Mouse (Mus musculus): ENCODE results near the gene Mvp. TPM values are rescaled to one million over a fixed set of nuclear protein-coding genes. Genes with fewer than 3 reads are reported as not detected.

Mvp gene
- polyA plus RNA-seq, 1 experiment from 2014 or later = 11.4 TPM

DNA sequence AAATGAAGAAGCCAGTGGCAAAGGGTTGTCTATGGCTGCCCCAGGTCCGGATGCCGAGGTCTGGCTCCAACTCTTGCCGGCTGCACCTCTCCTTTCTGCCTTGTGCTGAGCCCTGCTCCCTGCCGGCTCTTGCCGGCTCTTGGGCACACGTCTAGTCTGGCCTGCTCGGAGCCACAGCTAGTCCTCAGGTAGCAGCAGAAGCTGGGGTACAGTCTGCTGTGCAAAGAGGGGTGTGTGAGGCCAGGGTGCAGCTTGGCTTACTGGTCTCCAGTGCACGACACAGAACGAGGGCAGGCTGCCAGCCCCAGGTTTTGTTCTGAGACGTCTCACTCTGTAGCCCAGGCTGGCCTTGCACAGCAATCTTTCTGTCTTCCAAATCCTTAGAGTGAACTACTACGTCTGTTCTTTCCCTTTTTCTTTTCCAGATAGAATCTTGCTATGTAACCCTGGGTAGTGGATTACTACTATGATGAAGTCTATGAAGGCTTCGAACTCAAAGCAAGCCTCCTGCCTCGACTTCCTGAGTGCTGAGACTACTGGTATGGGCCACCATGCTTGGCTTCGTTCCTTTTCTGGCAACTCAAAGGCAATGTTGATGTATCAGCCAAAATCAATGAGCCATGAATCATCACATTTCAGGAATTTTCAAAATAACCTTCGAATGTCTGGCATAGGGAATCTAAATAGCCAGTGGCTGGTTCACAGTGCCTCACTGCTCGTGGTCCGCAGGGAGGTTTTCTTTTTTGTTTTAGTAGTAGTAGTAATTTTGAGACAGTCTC is 4.9 kb downstream of the Mvp start:
- Histone ChIP-seq H3K27ac (ENCODE audit: low read length) (peak overlapping the region; percentile 91), H3K4me3 (ENCODE audit: low read depth, low read length) (no peak overlapping the region), H3K36me3 (ENCODE audit: control insufficient read depth, insufficient read depth, low read length) (peaks cover 4% of the 10 kb centered on the region; the same call in 1 of the 2 replicates), H3K9ac (replicated peaks; ENCODE audit: low read depth, low read length) (no peak overlapping the region), H3K4me2 (replicated peaks; ENCODE audit: low read depth, low read length) (no peak overlapping the region), H3K4me1 (ENCODE audit: control insufficient read depth, insufficient read depth, low read length) (peaks cover 21% of the 10 kb centered on the region), H3K27me3 (ENCODE audit: control insufficient read depth, insufficient read depth, low read length) (no peaks in the 10 kb centered on the region), H3K9me3 (ENCODE audit: control insufficient read depth, low read depth, low read length) (no peaks in the 10 kb centered on the region)
- WGBS = 82% methylated on average over 17 of the region's 17 CpGs
- ATAC-seq (ENCODE audit: insufficient number of reproducible peaks, insufficient read depth, low FRiP score, low read depth) = no peak

DNA sequence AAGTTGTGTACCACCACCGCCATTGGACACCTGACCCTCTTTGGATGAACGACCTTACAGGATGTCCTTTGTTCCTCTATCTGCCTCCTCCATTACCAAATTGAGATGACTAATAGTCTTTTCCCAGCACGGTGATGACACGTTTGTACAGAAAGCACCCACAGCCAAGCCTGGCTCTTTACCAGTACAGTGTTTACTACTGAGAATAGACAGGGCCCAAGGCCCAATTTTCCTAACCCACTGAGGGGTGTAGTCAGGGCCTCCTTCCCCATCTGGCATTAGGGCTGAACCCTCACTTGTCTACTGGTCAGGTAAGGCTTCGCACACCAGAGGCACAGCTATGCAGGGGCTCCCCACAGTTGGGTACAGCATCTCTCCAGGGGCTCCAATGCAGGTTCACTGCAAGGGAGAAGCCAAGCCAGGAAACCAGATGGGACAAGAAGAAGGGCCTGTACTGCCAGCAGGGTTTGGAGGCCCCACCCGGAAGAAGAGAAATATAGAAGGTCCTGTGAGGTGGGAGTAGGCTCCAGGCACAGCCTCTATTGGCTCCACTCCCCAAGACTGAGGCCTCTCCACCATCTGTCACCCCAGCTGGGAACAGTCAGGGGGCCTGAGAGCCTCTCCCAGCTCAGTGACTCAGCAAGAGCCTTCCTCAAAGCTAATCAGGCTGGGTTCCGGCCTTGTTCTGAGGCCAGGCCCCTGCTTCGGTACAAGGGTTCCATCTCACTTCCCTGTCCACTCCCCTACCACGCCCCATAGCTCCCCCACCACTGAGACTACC is 6.0 kb downstream of the Mvp start:
- Histone ChIP-seq H3K27ac (ENCODE audit: low read length) (peak overlapping the region; percentile 91), H3K9ac (replicated peaks; ENCODE audit: low read depth, low read length) (no peak overlapping the region), H3K4me3 (ENCODE audit: low read depth, low read length) (no peak overlapping the region), H3K9me3 (ENCODE audit: control insufficient read depth, low read depth, low read length) (no peaks in the 10 kb centered on the region), H3K36me3 (ENCODE audit: control insufficient read depth, insufficient read depth, low read length) (peaks cover 4% of the 10 kb centered on the region; the same call in 1 of the 2 replicates), H3K4me2 (replicated peaks; ENCODE audit: low read depth, low read length) (no peak overlapping the region), H3K27me3 (ENCODE audit: control insufficient read depth, insufficient read depth, low read length) (no peaks in the 10 kb centered on the region), H3K4me1 (ENCODE audit: control insufficient read depth, insufficient read depth, low read length) (peaks cover 15% of the 10 kb centered on the region)
- ATAC-seq (ENCODE audit: insufficient number of reproducible peaks, insufficient read depth, low FRiP score, low read depth) = peak; percentile 94
- 41% methylated on average over 9 of the region's 9 CpGs for WGBS

DNA sequence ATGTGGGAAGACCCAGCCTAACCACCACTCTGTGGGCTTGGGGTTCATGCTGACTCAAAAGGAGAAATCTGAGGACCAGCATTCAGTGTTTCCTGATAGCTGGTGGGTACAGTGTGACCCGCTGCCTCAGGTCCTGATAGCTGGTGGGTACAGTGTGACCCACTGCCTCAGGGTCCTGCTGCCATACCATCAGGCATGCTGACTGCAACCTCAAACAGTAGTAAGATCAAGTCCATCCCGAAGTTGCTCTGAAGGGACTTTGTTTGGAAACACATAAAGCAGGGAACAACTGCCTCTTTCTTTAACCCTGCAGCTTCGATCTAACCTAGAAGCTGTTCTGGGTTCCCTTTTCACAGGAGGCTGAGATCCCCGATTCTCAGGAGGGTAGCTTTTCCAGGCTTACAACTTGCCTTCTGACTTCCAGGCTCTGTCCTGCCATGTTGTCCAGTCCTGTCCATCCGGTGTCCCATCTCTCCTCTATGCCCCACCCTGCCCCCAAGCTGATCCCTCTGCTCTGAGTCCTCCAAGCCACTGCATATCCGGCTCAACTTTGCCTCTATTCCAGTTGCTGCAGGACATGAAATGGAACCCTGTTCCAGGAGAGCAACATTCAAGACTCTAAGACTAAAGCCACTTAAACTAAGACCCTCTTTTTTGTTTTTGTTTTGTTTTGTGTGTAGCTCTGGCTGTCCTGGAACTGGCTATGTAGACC is 7.0 kb downstream of the Mvp start:
- H3K4me1 ChIP-seq (ENCODE audit: control insufficient read depth, insufficient read depth, low read length) = peaks cover 15% of the 10 kb centered on the region
- ATAC-seq (ENCODE audit: insufficient number of reproducible peaks, insufficient read depth, low FRiP score, low read depth) = no peak
- H3K27ac ChIP-seq (ENCODE audit: low read length) = no peak overlapping the region; the same call in 1 of the 2 replicates
- H3K4me3 ChIP-seq (ENCODE audit: low read depth, low read length) = no peak overlapping the region
- no peak overlapping the region for H3K9ac ChIP-seq (replicated peaks; ENCODE audit: low read depth, low read length)
- 84% methylated on average over 6 of the region's 6 CpGs for WGBS
- H3K36me3 ChIP-seq (ENCODE audit: control insufficient read depth, insufficient read depth, low read length) = no peaks in the 10 kb centered on the region; the same call in 1 of the 2 replicates
- H3K4me2 ChIP-seq (replicated peaks; ENCODE audit: low read depth, low read length) = no peak overlapping the region
- H3K9me3 ChIP-seq (ENCODE audit: control insufficient read depth, low read depth, low read length) = no peaks in the 10 kb centered on the region
- H3K27me3 ChIP-seq (ENCODE audit: control insufficient read depth, insufficient read depth, low read length) = no peaks in the 10 kb centered on the region

DNA sequence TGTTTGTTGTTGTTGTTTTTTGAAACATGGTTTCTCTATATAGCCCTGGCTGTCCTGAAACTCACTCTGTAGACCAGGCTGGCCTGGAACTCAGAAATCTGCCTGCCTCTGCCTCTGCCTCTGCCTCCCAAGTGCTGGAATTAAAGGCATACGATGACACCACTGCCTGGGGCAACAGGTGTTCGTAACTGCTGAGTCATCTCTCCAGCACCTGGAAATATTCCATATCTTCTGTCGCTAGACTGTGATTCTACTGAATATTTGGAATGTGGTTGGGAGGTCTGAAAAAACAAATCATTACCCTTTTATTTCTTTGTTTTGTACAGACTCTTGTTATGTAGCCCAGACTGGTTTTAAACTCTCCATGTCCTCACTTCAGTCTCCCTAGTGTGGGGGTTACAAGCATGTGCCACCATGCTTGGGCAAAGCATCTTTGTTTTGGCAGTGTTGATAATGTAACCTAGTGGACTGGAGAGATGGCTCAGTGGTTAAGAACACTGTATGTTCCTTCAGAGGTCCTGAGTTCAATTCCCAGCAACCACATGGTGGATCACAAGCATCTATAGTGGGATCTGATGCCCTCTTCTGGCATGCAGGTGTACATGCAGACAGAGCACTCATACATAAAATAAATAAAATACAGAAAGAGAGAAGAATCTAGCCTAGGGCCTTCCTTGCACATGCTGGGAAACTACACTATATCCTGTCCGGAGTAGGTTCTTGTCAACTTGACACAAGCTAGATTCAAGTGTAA is 10.1 kb downstream of the Mvp start:
- peaks cover 12% of the 10 kb centered on the region for H3K4me1 ChIP-seq (ENCODE audit: control insufficient read depth, insufficient read depth, low read length)
- no peaks in the 10 kb centered on the region for H3K36me3 ChIP-seq (ENCODE audit: control insufficient read depth, insufficient read depth, low read length)
- no peak overlapping the region for H3K9ac ChIP-seq (replicated peaks; ENCODE audit: low read depth, low read length)
- H3K27ac ChIP-seq (ENCODE audit: low read length) = no peak overlapping the region
- 81% methylated on average over 4 of the region's 4 CpGs for WGBS
- no peak overlapping the region for H3K4me2 ChIP-seq (replicated peaks; ENCODE audit: low read depth, low read length)
- no peak for ATAC-seq (ENCODE audit: insufficient number of reproducible peaks, insufficient read depth, low FRiP score, low read depth)
- H3K27me3 ChIP-seq (ENCODE audit: control insufficient read depth, insufficient read depth, low read length) = no peaks in the 10 kb centered on the region
- H3K4me3 ChIP-seq (ENCODE audit: low read depth, low read length) = no peak overlapping the region
- H3K9me3 ChIP-seq (ENCODE audit: control insufficient read depth, low read depth, low read length) = no peaks in the 10 kb centered on the region

DNA sequence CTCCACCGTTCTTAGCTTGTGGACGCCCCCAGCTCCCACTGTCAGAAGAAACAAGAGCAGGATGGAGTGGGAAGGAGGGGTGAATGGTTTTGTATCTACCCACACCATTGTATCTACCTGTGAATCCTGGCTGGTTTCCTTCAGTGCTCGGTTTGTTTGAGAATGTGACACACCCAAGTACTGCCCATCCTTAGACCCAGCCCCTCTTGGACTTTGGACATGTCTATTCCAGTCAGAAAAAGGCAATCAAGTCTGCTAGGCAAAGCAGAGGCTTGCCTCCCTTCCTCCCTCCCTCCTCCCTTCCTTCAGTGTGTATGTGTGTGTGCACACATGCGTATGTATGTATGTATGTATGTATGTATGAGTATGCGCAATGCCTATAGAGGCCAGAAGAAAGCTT is 10.8 kb downstream of the Mvp start:
- Histone ChIP-seq H3K9ac (replicated peaks; ENCODE audit: low read depth, low read length) (no peak overlapping the region), H3K27ac (ENCODE audit: low read length) (no peak overlapping the region), H3K4me1 (ENCODE audit: control insufficient read depth, insufficient read depth, low read length) (peaks cover 5% of the 10 kb centered on the region), H3K36me3 (ENCODE audit: control insufficient read depth, insufficient read depth, low read length) (no peaks in the 10 kb centered on the region), H3K4me3 (ENCODE audit: low read depth, low read length) (no peak overlapping the region), H3K27me3 (ENCODE audit: control insufficient read depth, insufficient read depth, low read length) (no peaks in the 10 kb centered on the region), H3K4me2 (replicated peaks; ENCODE audit: low read depth, low read length) (no peak overlapping the region), H3K9me3 (ENCODE audit: control insufficient read depth, low read depth, low read length) (no peaks in the 10 kb centered on the region)
- ATAC-seq (ENCODE audit: insufficient number of reproducible peaks, insufficient read depth, low FRiP score, low read depth) = no peak
- WGBS = 81% methylated on average over 5 of the region's 5 CpGs

DNA sequence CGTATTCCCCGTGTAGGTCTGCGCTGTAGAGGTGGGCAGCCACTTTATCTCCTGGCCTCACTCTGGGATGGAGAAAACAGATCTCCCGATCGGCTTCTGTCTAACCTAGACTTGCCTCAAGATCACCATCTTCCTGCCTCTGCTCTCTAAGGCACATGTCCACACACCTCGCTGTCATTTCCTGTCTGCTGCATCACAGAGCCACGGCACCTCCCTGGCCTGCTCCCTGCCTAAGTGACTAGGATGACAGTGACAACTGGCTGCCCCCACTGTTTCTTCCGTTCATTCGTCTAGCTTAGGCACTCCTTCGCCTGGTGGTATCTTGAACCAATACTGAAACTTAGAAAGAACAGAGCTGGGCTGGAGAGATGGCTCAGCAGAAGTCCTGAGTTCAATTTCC is 14.9 kb downstream of the Mvp start:
- WGBS = 77% methylated on average over 10 of the region's 10 CpGs
- Histone ChIP-seq H3K4me1 (ENCODE audit: control insufficient read depth, insufficient read depth, low read length) (no peaks in the 10 kb centered on the region), H3K4me2 (replicated peaks; ENCODE audit: low read depth, low read length) (no peak overlapping the region), H3K27me3 (ENCODE audit: control insufficient read depth, insufficient read depth, low read length) (no peaks in the 10 kb centered on the region), H3K4me3 (ENCODE audit: low read depth, low read length) (no peak overlapping the region), H3K36me3 (ENCODE audit: control insufficient read depth, insufficient read depth, low read length) (no peaks in the 10 kb centered on the region), H3K9ac (replicated peaks; ENCODE audit: low read depth, low read length) (no peak overlapping the region), H3K27ac (ENCODE audit: low read length) (no peak overlapping the region), H3K9me3 (ENCODE audit: control insufficient read depth, low read depth, low read length) (no peaks in the 10 kb centered on the region)
- no peak for ATAC-seq (ENCODE audit: insufficient number of reproducible peaks, insufficient read depth, low FRiP score, low read depth)

DNA sequence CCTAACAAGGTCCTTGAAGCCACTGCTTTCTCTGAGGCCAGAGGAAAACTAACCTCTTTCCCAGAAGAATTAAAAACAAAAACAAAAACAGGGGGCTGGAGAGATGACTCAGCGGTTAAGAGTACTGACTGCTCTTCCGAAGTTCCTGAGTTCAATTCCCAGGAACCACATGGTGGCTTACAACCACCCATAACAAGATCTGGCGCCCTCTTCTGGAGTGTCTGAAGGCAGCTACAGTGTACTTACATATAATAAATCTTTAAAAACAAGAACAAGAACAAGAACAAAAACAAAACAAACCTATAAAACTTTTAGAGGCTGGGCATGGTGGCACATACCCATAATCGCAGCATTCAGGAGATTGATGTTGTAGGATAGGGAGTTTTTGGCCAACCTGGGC is 18.0 kb downstream of the Mvp start:
- Histone ChIP-seq H3K9me3 (ENCODE audit: control insufficient read depth, low read depth, low read length) (no peaks in the 10 kb centered on the region), H3K4me1 (ENCODE audit: control insufficient read depth, insufficient read depth, low read length) (no peaks in the 10 kb centered on the region), H3K27ac (ENCODE audit: low read length) (no peak overlapping the region), H3K9ac (replicated peaks; ENCODE audit: low read depth, low read length) (no peak overlapping the region), H3K4me3 (ENCODE audit: low read depth, low read length) (no peak overlapping the region), H3K27me3 (ENCODE audit: control insufficient read depth, insufficient read depth, low read length) (no peaks in the 10 kb centered on the region), H3K36me3 (ENCODE audit: control insufficient read depth, insufficient read depth, low read length) (no peaks in the 10 kb centered on the region), H3K4me2 (replicated peaks; ENCODE audit: low read depth, low read length) (no peak overlapping the region)
- WGBS = 81% methylated on average over 4 of the region's 4 CpGs
- no peak for ATAC-seq (ENCODE audit: insufficient number of reproducible peaks, insufficient read depth, low FRiP score, low read depth)

DNA sequence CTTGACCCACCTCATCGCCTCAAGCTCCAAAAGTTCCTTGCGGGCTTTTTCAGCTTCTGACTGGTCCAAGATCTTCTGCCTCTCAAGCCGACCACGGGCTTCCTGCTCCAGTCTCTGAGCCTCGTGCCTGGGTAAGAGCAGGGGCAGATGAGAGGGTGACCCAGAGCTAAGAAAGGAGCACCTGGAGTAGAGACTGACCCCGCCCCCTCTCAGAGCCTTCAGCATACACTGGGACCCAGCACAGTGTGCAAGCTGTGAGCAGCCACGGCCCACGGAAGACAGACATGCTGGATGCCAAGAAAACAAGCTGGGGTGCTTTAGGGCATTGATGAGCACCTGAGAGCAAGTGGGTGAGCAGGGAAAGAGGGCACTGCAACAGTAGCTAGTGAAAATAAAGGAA is 25.6 kb downstream of the Mvp start:
- 64% methylated on average over 8 of the region's 8 CpGs for WGBS
- no peak overlapping the region for H3K9ac ChIP-seq (replicated peaks; ENCODE audit: low read depth, low read length)
- no peak overlapping the region for H3K27ac ChIP-seq (ENCODE audit: low read length)
- no peaks in the 10 kb centered on the region for H3K9me3 ChIP-seq (ENCODE audit: control insufficient read depth, low read depth, low read length)
- H3K36me3 ChIP-seq (ENCODE audit: control insufficient read depth, insufficient read depth, low read length) = no peaks in the 10 kb centered on the region
- H3K4me2 ChIP-seq (replicated peaks; ENCODE audit: low read depth, low read length) = no peak overlapping the region
- H3K4me3 ChIP-seq (ENCODE audit: low read depth, low read length) = no peak overlapping the region
- no peaks in the 10 kb centered on the region for H3K4me1 ChIP-seq (ENCODE audit: control insufficient read depth, insufficient read depth, low read length)
- H3K27me3 ChIP-seq (ENCODE audit: control insufficient read depth, insufficient read depth, low read length) = no peaks in the 10 kb centered on the region
- no peak for ATAC-seq (ENCODE audit: insufficient number of reproducible peaks, insufficient read depth, low FRiP score, low read depth)
